Mouse (Mus musculus) testis, adult 2 months (tissue): Measurements from ENCODE around the gene Cacna1d. TPM values are rescaled to one million over a fixed set of nuclear protein-coding genes. Genes with fewer than 3 reads are reported as not detected.

Experiments used
- H3K27ac ChIP-seq: fragments of 200-500 bp; 2 replicates; pipeline ENCODE4 v1.5.1; 2012; ENCODE audit warnings: low read depth, low read length; ENCODE audit not compliant: control insufficient read depth, insufficient read depth
- H3K27me3 ChIP-seq: fragments of 200-500 bp; 2 replicates; pipeline ENCODE4 v1.6.1; 2012; ENCODE audit warnings: mild to moderate bottlenecking, low read length, moderate library complexity; ENCODE audit not compliant: control insufficient read depth, insufficient read depth
- H3K36me3 ChIP-seq: fragments of 200-500 bp; 2 replicates; pipeline ENCODE4 v1.6.1; 2012; ENCODE audit warnings: mild to moderate bottlenecking, low read length; ENCODE audit not compliant: control insufficient read depth, insufficient read depth
- H3K4me1 ChIP-seq: fragments of 200-500 bp; 2 replicates; pipeline ENCODE4 v1.6.1; 2012; ENCODE audit warnings: low read length; ENCODE audit not compliant: control insufficient read depth, insufficient read depth
- H3K4me3 ChIP-seq: fragments of 200-500 bp; 2 replicates; pipeline ENCODE4 v1.5.1; 2012; ENCODE audit warnings: low read depth, mild to moderate bottlenecking, low read length, moderate library complexity, mixed read lengths; ENCODE audit not compliant: control insufficient read depth
- CTCF ChIP-seq: fragments of 200-500 bp; IDR thresholded peaks from 2 replicates; pipeline ENCODE4 v1.5.1; 2012; ENCODE audit warnings: low read depth, mild to moderate bottlenecking, inconsistent platforms, low read length, moderate library complexity; ENCODE audit not compliant: control insufficient read depth, insufficient read depth, insufficient replicate concordance
- POLR2A ChIP-seq: fragments of 200-500 bp; IDR thresholded peaks from 2 replicates; pipeline ENCODE4 v1.6.1; 2012; ENCODE audit warnings: low read depth, mild to moderate bottlenecking, inconsistent platforms, low read length, moderate library complexity; ENCODE audit not compliant: control insufficient read depth
- polyA plus RNA-seq: library from polyadenylated mRNA; depleted of rRNA; stranded (reverse); fragments of >200 nt; gene quantifications from 2 replicates; pipeline ENCODE4 v1.2.3, GENCODE M21; 2012

The Cacna1d gene
- polyA plus RNA-seq, 1 experiment = 8.9 TPM

GRCm38 (mm10) chr14:30136965-30137364 lies 354.3 kb downstream of the Cacna1d start:
- H3K27me3 ChIP-seq = no peaks in the 10 kb centered on the region
- no peak overlapping the region for H3K27ac ChIP-seq
- TF ChIP-seq POLR2A (no peak), CTCF (peak; percentile 94)
- no peak overlapping the region for H3K4me3 ChIP-seq
- no peaks in the 10 kb centered on the region for H3K36me3 ChIP-seq
- H3K4me1 ChIP-seq = no peaks in the 10 kb centered on the region

GRCm38 (mm10) chr14:30135351-30135750 lies 355.9 kb downstream of the Cacna1d start:
- no peak for TF ChIP-seq CTCF
- Histone ChIP-seq H3K4me1 (peaks cover 5% of the 10 kb centered on the region), H3K27ac (no peak overlapping the region)

GRCm38 (mm10) chr14:30133684-30134083 lies 357.6 kb downstream of the Cacna1d start:
- peaks cover 7% of the 10 kb centered on the region for H3K4me1 ChIP-seq
- no peaks in the 10 kb centered on the region for H3K27me3 ChIP-seq
- TF ChIP-seq CTCF = no peak
- no peak for TF ChIP-seq POLR2A
- H3K27ac ChIP-seq = no peak overlapping the region
- H3K36me3 ChIP-seq = no peaks in the 10 kb centered on the region
- H3K4me3 ChIP-seq = no peak overlapping the region

More at GRCm38 (mm10) chr14:30135351-30135750, 355.9 kb downstream of the Cacna1d start:
- no peaks in the 10 kb centered on the region for H3K27me3 ChIP-seq
- H3K36me3 ChIP-seq = no peaks in the 10 kb centered on the region
- no peak overlapping the region for H3K4me3 ChIP-seq

GRCm38 (mm10) chr14:30131256-30131655 lies 360.0 kb downstream of the Cacna1d start:
- TF ChIP-seq POLR2A (peak; percentile 29; the same call in 1 of the 2 replicates), CTCF (no peak)
- H3K27me3 ChIP-seq = no peaks in the 10 kb centered on the region
- no peak overlapping the region for H3K27ac ChIP-seq

GRCm38 (mm10) chr14:30130092-30130491 lies 361.2 kb downstream of the Cacna1d start:
- H3K27ac ChIP-seq = no peak overlapping the region
- peak overlapping the region; percentile 40 for H3K4me3 ChIP-seq
- H3K4me1 ChIP-seq = peaks cover 7% of the 10 kb centered on the region
- H3K36me3 ChIP-seq = no peaks in the 10 kb centered on the region
- H3K27me3 ChIP-seq = no peaks in the 10 kb centered on the region
- TF ChIP-seq POLR2A = no peak
- no peak for TF ChIP-seq CTCF

More at GRCm38 (mm10) chr14:30131256-30131655, 360.0 kb downstream of the Cacna1d start:
- Histone ChIP-seq H3K36me3 (no peaks in the 10 kb centered on the region), H3K4me1 (peaks cover 7% of the 10 kb centered on the region), H3K4me3 (peak overlapping the region; percentile 27)

GRCm38 (mm10) chr14:30129378-30129777 lies 361.9 kb downstream of the Cacna1d start:
- H3K27ac ChIP-seq = no peak overlapping the region
- H3K4me1 ChIP-seq = peaks cover 7% of the 10 kb centered on the region
- peak overlapping the region; percentile 40 for H3K4me3 ChIP-seq
- H3K27me3 ChIP-seq = no peaks in the 10 kb centered on the region
- TF ChIP-seq POLR2A = no peak
- TF ChIP-seq CTCF = peak; percentile 69; the same call in 1 of the 2 replicates
- no peaks in the 10 kb centered on the region for H3K36me3 ChIP-seq

GRCm38 (mm10) chr14:30124951-30125690 lies 366.1 kb downstream of the Cacna1d start:
- Histone ChIP-seq H3K27ac (no peak overlapping the region), H3K27me3 (no peaks in the 10 kb centered on the region), H3K4me1 (peaks cover 2% of the 10 kb centered on the region; the same call in 1 of the 2 replicates), H3K36me3 (no peaks in the 10 kb centered on the region), H3K4me3 (no peak overlapping the region)
- no peak for TF ChIP-seq CTCF
- TF ChIP-seq POLR2A = no peak

- Histone ChIP-seq H3K4me3 (no peak overlapping the region), H3K27me3 (no peaks in the 10 kb centered on the region), H3K4me1 (no peaks in the 10 kb centered on the region), H3K36me3 (no peaks in the 10 kb centered on the region), H3K27ac (no peak overlapping the region)
- TF ChIP-seq POLR2A = no peak
Observed at GRCm38 (mm10) chr14:30120023-30120422, 371.2 kb downstream of the Cacna1d start.
